Mouse (Mus musculus): ENCODE data around the gene Olfr487.
"Not testable (repeated sequence)": the region's sequence is repeated elsewhere in the genome, so short reads cannot be mapped to it uniquely, and the experiment has no call there.

DNA sequence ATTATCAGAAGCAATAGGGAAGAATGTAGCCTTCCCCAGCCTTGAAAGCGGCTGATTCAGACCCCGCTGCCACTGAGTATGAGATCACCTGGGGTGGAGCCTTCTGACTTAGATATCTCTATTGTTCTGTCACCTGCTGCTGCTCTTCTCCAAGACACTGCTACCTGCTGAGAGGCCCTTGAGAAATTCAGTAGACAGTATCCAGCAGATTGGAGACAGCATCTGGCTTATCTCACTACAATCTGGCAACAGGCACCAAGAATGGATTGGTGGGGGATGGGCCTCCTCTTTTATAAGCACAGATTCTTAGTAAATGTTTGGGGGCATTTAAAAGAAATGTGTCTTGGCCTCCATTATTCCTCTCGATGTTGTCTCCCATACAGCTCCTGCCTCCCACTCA lies 30.0 kb downstream of the Olfr487 start:
- not testable (repeated sequence) for TF ChIP-seq CTCF (IDR thresholded peaks at IDR 0.05); EP300 (IDR thresholded peaks at IDR 0.05; ENCODE audit: insufficient read depth, low read depth, low read length)

All from heart, adult 2 months (tissue).